Mouse (Mus musculus): Measurements from ENCODE around the gene Atp8a1.

GRCm38 (mm10) chr5:67764798-67765197 is 82.4 kb downstream of the Atp8a1 start:
- TF ChIP-seq CTCF (IDR thresholded peaks at IDR 0.05; ENCODE audit: borderline replicate concordance, control insufficient read depth, extremely low read depth, insufficient read depth, low read length, poor library complexity), result no peak
- TF ChIP-seq POLR2A (IDR thresholded peaks at IDR 0.05; ENCODE audit: control insufficient read depth, extremely low read depth, insufficient read depth, low read length, poor library complexity), result no peak

Data from thymus, adult 2 months (tissue).